Mouse (Mus musculus) cerebellum, adult 2 months (tissue): Measurements from ENCODE around the gene Casp8ap2.

ENCODE experiments used
- CTCF ChIP-seq: fragments of 200-500 bp; IDR thresholded peaks from 2 replicates; pipeline ENCODE4 v1.5.1; 2011; ENCODE audit warnings: low read depth, mild to moderate bottlenecking, control low read depth, low read length, moderate library complexity, borderline replicate concordance; ENCODE audit not compliant: insufficient read depth
- POLR2A ChIP-seq: fragments of 200-500 bp; IDR thresholded peaks from 2 replicates; pipeline ENCODE4 v1.6.1; 2011; ENCODE audit warnings: low read length, control low read depth, borderline replicate concordance; ENCODE audit not compliant: insufficient read depth

- TF ChIP-seq CTCF: no peak
- no peak for TF ChIP-seq POLR2A
Measured at GRCm38 (mm10) chr4:32669825-32670224, 54.6 kb downstream of the Casp8ap2 start.
